Mouse (Mus musculus): ENCODE measurements at regions not wholly inside any gene's neighbourhood (a gene's known extent, or its start where the extent isn't known, plus 50 kb on each side); places are given as distances from the start of the nearest gene placed in this dataset.
A peak's percentile ranks its signal among the peaks of the same experiment; 100 is the strongest.
"Not testable (repeated sequence)": the region's sequence is repeated elsewhere in the genome, so short reads cannot be mapped to it uniquely, and the experiment has no call there.

DNA sequence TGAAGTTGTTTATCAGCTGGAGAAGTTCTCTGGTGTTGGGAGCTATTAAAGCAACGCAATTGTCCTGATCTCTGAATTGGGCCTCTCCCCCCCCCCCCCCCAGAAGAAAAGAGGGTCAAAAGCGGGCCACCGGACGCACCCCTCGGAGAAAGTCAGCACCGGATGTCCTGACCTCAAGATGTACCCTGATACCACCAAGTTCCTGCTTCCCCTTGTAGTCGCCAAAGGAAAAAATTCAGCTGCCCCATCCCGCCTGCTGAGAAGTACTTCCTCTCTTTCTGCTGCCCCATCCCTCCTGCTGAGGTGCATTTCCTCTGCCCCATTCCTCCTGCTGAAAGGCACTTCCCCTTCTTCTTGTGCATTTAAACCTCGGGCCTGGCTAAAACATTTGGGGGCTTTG is 1191.1 kb upstream of the 1700008P02Rik start:
- DNase-seq = not testable (repeated sequence)

DNA sequence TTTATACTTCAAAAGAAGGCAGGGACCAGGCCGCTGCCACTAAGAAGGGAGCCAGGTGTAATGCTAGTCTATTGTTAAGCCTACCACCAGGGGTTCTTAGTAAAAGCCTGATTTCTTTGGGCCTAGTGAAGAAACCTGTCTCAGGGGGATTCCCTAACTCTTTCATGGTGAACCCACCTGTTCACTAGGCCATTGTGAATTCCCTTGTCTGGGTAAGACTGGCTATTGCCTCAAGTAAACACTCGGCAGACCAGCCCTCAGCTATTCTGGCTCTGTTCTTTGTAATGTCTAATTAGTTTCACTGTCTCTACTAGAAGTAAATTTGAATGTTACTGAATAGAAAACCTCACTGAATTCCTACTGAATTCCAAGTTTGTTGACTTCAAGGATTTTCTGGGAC is 1184.9 kb upstream of the 1700008P02Rik start:
- not testable (repeated sequence) for DNase-seq

DNA sequence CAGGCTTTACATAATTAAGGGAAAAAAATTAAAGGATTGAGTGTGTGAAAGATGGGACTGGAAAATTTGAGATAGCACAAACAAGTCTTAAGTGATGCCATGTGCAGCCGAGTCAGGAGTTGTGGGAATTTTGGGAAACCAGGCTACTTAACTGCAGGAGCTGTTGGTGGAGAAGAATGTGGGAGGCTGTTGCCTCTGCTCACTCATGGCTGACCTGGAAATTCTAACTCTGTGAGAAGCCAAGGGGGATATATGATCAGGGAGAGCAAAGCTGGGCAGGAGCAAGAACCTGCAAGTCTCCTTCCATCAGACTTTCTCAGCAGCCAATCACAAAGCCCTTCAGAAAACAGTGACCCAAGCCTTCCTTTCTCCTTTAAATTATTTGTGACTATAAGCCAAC is 1184.0 kb upstream of the 1700008P02Rik start:
- no peak for DNase-seq

DNA sequence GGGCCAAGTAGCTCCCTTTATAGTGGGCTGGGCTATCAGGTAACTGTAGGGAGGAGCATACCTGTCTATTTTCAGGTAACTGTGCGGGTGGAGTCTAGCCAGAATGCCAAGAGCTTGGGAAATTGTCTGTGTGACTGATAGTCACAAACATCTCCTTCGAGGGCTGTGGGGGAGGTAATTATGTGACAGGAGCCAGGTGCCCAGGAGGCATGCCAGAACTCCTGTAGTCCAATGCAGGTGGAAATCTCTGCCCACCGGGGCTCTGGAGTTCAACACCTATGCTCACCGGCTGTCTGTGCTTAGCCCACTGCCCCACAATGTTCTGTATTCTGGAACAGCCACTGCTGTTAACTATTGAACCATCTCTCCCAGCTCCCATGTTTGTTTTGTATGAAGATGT is 1179.2 kb upstream of the 1700008P02Rik start:
- no peak for DNase-seq

DNA sequence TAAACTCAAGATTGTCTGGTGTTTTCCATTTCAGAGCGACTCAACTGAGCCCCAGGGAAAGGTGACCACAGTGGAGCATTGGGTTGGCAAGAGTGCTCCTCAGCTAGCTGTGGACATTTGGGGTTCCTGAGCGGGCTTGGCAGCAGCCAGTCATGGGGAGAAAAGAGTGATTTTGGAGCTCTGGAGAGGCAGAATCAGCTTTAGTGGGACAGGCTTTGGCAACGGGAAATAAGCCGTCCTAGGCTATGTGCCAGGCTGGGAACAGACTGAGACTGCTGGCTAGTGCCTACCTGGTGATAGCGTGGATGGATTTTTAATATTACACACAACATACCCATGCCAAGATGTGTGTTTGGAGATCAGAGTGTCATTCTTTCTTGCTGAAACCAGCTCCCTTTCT is 1167.4 kb upstream of the 1700008P02Rik start:
- DNase-seq = no peak

DNA sequence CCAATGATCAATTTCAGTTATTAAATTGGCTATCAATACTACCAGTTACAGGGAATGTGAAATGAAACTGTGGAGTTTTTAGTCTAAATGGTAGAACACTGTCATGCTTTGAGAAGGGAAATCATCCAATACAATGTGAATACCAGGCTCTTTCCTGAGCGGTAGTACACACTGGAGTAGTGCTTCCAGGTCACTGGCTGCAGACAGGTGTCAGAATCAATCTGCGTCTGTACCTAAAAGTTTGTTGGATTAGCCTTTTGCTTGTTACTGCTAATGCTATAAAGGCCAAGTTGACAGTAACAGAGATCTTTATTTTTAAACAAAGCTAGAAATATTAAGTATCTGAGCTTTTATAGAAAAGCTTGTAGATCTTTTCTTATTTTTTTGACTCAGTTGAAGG is 1164.9 kb upstream of the 1700008P02Rik start:
- no peak for DNase-seq

DNA sequence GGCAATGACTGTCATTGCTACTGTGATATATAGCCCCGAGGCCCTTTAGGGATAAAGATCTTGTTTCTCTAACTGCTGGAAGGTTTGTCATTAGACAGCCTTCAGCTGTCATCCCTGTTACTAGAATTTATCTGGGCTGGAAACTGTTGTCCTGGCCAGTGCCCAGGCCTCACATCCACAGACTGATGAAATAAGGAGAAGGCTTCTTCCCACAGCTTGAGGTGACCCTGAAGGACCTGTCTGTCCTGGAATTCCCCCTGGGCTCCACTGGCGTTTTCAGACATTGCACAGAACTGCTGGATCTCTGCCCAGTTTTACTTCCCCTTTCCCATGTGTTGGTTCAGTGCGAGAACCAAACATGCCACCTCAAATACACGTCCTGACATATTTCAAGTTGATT is 1135.2 kb upstream of the 1700008P02Rik start:
- peak; percentile 37 for DNase-seq

DNA sequence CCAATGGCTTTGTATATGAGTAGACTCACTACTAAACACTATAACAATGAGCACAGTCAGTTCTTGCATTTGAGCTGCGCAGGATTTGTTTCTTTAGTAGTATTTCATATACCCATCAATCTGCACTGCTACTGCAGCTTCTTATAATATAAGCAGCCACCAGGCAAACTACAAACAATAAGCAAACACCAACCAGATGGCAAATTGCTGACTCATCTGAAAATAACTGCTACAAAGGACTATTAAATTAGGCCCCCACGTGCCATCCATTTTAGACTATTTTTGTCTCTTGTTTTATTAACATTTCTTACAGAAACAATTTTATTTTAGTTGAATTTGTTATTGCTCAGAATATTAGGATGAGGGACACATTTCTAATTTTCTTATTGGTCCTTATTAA is 1093.5 kb upstream of the 1700008P02Rik start:
- DNase-seq = no peak

DNA sequence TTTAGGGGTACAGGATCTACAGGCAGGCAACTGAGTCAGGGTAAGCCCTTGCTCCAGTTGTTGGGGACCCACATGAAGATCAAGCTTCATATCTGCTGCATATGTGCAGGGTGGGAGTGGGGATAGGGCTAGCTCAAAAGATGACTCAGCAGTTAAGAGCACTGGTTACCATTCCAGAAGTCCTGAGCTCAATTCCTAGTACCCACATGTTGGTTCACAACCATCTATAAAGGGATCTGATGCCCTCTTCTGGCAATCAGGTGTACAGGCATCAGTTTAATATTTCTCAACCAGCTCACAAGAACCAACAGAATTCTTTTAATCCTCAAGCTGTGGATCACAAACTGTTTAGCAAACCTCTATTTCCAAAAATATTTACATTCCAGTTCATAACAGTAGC is 1092.9 kb upstream of the 1700008P02Rik start:
- DNase-seq = no peak

DNA sequence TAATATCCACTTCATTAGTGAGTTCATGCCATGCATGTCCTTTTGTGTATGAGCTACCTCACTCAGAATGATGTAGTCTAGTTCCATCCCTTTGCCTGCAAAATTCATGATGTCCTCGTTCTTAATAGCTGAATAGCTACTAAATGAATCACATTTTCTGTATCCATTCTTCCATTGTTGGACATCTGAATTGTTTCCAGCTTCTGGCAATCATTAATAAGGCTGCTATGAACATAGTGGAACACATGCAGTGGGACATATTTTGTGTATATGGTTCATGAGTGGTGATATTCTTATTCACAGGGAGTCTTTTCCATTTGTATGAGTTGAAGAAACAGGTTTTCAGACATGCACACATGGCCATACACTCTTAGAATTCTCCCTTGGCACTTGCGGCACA is 1092.2 kb upstream of the 1700008P02Rik start:
- DNase-seq = no peak

DNA sequence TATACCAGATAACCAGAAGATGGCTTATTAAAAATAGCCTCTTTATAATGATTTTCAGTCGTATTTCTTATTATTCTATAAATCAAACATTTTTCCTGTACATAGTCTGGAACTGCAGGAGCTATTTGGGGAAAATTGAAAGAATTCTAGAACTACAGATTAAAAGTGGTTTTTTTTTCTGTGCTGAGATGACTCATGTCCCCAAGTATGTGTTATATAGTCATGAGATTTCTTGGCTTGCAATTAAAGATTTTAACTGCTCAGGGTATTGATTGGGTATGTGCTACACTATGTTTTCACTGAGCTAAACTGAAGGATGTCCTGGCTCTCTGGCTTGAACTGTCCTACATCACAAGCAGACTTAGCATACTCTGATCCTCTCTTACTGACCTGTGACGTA is 1088.4 kb upstream of the 1700008P02Rik start:
- DNase-seq = no peak

DNA sequence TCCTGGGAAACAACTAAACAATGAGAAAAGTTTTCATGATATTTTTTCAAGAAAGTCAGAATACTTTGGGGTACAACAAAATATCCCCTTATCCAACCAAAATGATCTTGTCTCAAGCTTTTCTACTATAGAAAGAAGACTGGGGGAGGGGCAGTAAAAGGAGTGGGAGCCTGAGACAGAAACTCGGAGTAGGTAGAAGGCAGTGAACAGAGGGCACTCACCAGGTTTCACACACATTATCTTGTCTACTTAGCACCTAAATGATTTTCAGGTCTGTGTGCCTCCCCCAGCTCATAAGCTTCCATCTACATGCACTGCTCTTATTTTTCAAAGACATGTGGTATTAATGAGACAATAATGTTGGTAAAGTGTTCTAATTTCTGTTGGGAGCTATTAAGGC is 1063.3 kb upstream of the 1700008P02Rik start:
- DNase-seq = no peak

DNA sequence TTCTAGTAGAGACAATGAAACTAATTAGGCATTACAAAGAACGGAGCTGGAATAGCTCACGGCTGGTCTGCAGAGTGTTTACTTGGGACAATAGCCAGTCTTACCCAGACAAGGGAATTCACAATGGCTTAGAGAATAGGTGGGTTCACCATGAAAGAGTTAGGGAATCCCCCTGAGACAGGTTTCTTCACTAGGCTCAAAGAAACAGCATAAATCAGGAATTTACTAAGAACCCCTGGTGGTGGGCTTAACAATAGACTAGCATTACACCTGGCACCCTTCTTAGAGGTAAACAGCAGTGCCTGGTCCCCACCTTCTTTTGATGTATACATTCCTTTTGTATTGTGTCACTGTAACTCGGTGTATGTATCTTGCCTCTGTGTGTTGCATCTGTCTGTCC is 1062.6 kb upstream of the 1700008P02Rik start:
- DNase-seq = not testable (repeated sequence)

DNA sequence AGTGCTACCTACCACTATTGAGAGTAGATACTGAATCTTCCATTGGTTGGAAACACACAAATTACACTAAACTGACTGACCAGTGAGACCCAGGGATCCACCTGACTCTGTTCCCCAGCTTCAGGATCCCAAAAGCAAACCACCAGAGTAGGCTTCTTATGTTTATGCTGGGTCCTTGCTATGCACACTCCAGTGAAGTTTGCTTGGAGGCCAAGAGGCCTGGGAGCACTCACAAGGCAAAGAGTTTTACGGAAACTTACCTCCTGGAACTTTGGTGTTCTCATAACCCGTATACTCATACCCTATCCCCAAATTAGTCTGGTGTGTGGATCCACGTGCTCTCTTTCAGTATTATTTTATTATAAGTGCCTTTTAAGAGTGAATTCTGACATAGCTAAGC is 1062.1 kb upstream of the 1700008P02Rik start:
- no peak for DNase-seq

DNA sequence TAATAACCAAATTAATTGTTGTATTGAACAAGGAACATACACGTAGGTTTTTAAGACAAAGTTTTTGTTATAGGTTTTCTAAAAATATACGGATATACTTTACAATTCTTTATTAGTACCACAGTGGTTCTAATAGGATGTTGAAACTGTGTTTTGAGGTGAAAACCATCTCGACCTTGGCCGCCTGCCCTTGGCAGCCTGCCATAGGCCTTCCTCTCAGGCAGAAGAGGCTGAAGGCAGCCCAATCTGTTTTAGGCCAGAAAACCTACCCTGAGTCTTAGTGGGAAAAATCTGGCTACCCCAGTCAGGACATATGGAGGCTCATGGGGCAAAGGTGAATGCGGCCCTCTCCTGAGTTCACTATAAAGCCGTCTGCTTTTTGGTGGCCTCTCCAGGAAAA is 1049.7 kb upstream of the 1700008P02Rik start:
- DNase-seq = no peak

DNA sequence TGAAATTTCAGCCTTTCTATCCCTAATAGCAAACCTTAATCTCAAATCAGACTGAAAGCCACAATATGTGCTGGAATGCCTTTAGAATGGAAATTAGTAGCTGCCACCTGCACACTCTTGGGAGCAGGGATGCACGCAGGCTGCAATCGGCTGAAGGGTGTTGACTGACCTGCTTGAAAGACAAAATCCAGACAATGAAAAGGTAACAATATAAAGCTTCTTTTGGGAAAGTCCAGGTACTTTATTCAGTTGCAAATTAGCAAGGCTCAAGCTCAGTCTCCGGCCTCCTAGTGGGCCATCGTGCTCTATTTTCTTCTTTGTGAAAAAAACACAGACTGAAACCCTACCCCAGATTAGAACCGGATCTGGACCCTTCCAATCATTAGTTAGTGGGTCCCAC is 1047.6 kb upstream of the 1700008P02Rik start:
- not testable (repeated sequence) for DNase-seq

DNA sequence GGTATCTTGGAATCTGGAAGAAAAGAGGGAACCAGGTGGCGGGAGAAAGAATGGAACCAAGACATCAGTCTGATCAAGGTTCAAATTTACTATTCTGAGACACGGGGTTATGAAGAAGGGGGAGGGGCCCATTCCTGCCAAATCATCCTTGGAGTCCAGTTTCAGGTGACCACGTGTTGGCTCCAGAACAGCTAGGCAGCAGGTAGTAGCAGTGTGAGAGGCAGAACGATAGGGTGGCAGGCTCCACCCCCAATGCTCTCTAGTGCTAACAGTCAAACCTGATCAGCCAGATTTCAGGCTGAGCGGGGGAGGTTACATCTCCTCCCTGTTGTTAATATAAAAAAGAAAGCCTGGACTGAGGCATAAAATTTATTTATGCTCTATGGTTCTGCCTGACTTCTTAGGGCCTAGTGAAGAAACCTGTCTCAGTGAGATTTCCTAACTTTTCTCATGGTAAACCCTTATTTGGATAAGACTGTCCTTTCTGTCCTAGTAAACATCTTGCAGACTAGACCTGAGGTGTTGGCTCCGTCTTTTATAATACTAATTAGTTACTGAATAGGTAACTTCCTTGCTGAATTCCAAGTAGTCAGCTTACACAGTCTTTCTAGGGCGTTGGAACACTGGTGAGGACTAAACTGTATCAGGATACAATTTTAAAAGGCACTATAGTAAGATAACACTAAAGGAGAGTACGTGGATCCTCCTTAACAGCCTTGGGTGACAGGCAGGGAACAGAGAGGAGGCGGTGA is 1046.3 kb upstream of the 1700008P02Rik start:
- not testable (repeated sequence) for DNase-seq

All from lung, postnatal 14 days (tissue).